Mouse (Mus musculus) liver, adult (tissue): ENCODE results near the gene Lamb3.

ENCODE experiments used
- GATA4 ChIP-seq: IDR thresholded peaks from 2 replicates; pipeline ENCODE4 v1.6.1; 2014; ENCODE audit warnings: mild to moderate bottlenecking, low read length; ENCODE audit not compliant: insufficient replicate concordance

The Lamb3 gene

GRCm38 (mm10) chr1:193332671-193333070 is 125.2 kb downstream of the Lamb3 start:
- TF ChIP-seq GATA4, result no peak

DNA sequence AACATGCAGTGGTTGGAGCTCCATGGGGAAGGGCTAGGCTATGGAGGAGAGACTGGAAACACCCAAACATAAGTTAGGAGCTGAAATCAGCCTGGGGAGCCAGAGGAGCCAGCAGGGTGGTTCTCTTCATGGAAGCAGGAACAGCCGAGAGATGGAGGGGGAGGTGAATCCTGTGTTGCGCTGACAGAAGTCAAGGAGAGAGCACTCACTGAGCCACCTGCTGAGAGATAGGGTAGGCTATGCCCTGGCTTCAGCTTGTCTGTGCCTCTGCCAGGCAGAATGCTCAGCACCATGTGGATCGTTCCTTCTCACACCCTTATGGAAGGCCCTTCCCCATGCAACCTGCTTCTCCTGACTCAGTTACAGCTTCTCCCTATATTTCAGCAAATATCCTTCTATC is 126.3 kb downstream of the Lamb3 start:
- TF ChIP-seq GATA4, result no peak

DNA sequence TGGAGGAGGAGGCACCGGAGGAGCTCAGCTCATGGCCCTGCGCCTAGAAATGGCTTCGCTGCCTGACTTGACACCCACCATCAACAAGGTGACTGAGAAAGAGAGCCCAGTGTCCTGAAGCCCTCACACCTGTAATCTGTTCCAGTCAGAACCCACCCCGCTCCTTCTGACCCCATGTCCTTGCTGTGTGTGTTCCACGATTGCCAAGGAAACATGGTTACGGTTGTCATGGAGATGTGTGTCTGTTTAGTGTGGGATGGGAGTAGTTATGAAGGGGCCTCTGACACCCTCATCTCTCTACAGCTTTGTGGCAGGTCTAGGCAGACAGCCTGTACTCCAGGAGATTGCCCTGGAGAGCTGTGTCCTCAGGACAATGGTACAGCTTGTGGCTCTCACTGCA is 127.0 kb downstream of the Lamb3 start:
- TF ChIP-seq GATA4, result no peak

- no peak for TF ChIP-seq GATA4
These were observed 128.9 kb downstream of the Lamb3 start for GRCm38 (mm10) chr1:193336122-193337017.

GRCm38 (mm10) chr1:193337018-193337321 is 129.5 kb downstream of the Lamb3 start:
- no peak for TF ChIP-seq GATA4

- no peak for TF ChIP-seq GATA4
These were observed 130.3 kb downstream of the Lamb3 start for GRCm38 (mm10) chr1:193337787-193338310.

GRCm38 (mm10) chr1:193338363-193338995 is 131.0 kb downstream of the Lamb3 start:
- no peak for TF ChIP-seq GATA4

DNA sequence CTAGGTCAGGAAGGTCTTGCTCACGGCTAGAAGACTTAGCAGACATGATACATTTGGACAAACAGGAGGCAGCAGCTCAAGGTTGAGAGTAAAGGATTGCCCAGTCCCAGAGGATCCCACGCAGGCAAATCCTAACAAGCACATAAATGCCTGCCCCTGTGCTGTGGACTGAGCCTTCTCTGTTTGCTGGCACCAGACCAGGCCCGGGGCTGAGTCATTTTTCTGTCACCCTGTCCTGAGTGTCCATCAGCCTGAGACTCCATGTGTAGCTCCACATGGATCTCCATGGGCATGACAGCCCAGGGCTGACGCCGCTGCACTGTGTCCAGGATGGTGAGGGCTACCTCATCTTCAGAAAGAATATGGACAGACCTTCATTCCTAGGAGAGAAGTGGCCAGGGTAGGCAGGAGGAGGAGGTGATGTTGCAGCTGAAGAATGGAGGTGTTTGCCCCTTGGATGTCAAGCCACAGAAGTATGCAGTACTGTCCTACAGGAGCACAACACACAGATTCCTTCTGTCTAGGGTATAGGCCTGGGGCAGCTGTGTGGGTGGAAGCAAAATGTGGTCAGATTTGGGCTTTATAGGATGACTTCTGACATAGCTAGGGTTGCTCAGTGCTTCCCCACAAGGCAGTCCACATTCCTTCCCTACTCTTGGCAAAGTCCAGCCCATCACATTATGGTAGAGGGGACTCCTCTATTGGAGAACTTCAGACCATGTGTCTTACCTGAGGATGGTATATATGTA is 134.9 kb downstream of the Lamb3 start:
- no peak for TF ChIP-seq GATA4

GRCm38 (mm10) chr1:193343853-193344252 is 136.4 kb downstream of the Lamb3 start:
- no peak for TF ChIP-seq GATA4

DNA sequence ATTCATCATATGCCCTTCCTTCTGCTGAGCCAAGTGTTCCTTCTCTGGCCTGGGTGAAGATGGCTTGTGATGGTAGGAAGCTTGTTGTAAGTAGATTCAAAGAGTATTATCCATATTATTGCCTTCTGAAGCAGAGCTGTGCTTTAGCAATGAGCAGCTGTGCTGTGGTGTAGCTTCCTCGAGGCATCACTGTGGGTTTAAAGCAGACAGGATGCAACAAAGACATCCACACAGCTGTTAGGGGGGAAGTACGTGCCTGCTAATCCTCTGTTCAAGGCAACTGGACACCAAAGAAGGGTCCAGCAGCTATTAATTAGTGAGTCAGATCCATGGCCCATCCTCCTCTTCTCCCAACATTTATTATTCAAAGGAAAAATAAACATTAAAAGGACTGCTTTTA is 137.5 kb downstream of the Lamb3 start:
- TF ChIP-seq GATA4, result no peak

GRCm38 (mm10) chr1:193346908-193347307 is 139.4 kb downstream of the Lamb3 start:
- no peak for TF ChIP-seq GATA4

- TF ChIP-seq GATA4, result no peak
These were observed 140.9 kb downstream of the Lamb3 start for GRCm38 (mm10) chr1:193348261-193348962.

DNA sequence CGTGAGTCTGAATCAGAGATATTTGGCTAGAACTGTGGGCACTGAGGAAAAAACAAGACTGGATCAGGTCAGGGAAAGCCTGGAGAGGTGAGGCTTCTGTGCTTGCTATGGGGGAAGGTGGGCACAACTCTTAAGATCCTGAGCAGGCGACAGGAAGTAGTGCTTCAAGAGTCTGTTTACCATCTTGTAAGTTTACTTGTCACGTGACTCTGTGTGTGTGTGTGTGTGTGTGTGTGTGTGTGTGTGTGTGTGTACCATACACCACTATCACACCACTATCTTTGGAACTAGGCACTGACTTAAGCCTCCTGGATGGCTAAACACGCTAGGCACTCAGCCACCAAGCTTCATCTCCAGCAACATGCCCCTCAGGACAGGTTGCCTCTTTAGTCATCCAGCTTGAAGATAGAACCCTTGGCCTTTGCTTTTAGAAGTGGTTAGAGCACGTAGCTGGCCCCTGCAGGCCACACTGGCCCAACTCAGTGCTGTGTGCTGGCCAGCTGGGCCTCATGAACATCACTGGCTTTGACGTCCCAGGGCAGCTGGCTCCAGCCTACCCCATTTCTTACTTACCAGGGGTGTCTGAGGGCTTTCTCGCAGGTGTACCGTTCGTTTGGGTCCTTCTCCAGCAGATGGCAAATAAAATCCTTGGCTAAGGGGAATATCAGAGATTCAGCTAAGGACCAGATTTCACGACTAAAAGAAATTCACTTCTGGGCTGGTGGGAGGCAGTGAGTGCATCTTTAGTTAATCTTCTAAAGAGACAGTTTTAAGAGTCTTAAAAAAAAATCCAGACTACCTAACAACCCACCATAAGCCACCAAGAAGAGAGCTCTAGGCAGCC is 142.4 kb downstream of the Lamb3 start:
- TF ChIP-seq GATA4, result no peak

DNA sequence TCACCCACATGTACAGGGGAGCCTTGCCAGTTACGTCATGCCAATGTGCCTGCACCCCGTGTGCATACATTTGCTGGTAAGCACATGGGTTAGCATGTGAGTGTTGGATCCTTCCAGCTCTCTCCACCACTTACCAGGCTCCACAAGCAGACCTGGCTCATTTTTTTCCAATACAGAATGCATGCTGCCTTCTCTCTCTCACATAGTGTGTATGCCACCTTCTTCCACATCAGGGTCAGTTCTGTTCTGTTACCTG is 143.0 kb downstream of the Lamb3 start:
- TF ChIP-seq GATA4, result no peak
